Mouse (Mus musculus): ENCODE results near the gene Slc13a3. TPM values are rescaled to one million over a fixed set of nuclear protein-coding genes. Genes with fewer than 3 reads are reported as not detected.

Slc13a3 gene
- polyA plus RNA-seq, 1 experiment from 2014 or later: 5.5 TPM

DNA sequence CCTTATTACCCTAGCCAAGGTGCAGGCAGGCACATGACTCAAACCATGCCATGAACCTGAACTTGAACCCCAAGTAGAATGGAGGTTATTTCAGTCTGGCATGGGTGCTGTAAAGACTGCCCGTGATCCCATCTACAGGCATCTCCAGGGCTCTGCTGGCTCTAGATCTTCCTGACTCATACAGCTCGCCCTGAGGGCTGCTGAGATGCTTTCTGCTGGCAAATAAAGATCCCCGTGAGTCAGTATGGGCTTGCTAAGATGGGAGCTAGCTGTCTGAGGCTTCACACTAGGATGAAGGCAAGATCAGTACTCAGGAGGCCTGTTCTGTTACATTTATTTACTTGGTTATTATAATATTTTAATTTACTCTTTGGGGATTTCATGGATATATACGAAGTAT, 80.9 kb downstream of the Slc13a3 start:
- ATAC-seq (ENCODE audit: low FRiP score, low TSS enrichment): no peak
- H3K9ac ChIP-seq (replicated peaks; ENCODE audit: low read length): no peak overlapping the region

DNA sequence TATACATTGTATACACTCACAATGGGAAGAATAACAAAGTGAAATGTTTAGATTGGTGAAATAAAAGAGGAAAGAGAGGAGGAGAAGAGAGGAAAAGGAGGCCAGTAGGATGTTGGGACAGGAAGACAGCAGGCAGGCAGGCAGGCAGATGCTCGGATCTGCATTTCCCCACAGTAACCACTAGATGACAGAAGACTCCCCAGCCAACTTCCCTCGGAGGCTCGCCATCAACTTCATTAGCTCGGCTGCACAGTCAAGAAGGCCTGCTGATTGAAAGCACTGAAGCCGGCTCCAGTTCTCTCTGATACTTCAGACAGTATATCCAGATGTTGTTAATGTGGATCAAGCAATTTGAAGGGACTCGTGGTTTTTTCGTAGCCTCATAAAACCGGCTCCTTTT, 81.5 kb downstream of the Slc13a3 start:
- peaks cover 2% of the 10 kb centered on the region for H3K36me3 ChIP-seq (ENCODE audit: control insufficient read depth, insufficient read depth, low read length)
- no peak overlapping the region for H3K4me3 ChIP-seq (replicated peaks; ENCODE audit: low read depth, low read length)
- peaks cover 6% of the 10 kb centered on the region for H3K4me1 ChIP-seq (ENCODE audit: control insufficient read depth, insufficient read depth, low read length)
- no peaks in the 10 kb centered on the region for H3K9me3 ChIP-seq (ENCODE audit: control insufficient read depth, low read length)
- WGBS: 15% methylated on average over 8 of the region's 8 CpGs
- DNase-seq (peak; percentile 86), ATAC-seq (ENCODE audit: low FRiP score, low TSS enrichment) (no peak)
- H3K27ac ChIP-seq (replicated peaks; ENCODE audit: low read depth, low read length): no peak overlapping the region
- H3K4me2 ChIP-seq (ENCODE audit: low read length): no peak overlapping the region
- no peak overlapping the region for H3K9ac ChIP-seq (replicated peaks; ENCODE audit: low read length)
- H3K27me3 ChIP-seq (ENCODE audit: control insufficient read depth, insufficient read depth, low read length): no peaks in the 10 kb centered on the region

More for the DNA sequence above, 80.9 kb downstream of the Slc13a3 start:
- Histone ChIP-seq H3K27me3 (ENCODE audit: control insufficient read depth, insufficient read depth, low read length) (no peaks in the 10 kb centered on the region), H3K4me2 (ENCODE audit: low read length) (no peak overlapping the region), H3K4me3 (replicated peaks; ENCODE audit: low read depth, low read length) (no peak overlapping the region), H3K4me1 (ENCODE audit: control insufficient read depth, insufficient read depth, low read length) (peaks cover 4% of the 10 kb centered on the region), H3K27ac (replicated peaks; ENCODE audit: low read depth, low read length) (no peak overlapping the region), H3K36me3 (ENCODE audit: control insufficient read depth, insufficient read depth, low read length) (no peaks in the 10 kb centered on the region), H3K9me3 (ENCODE audit: control insufficient read depth, low read length) (no peaks in the 10 kb centered on the region)
- WGBS: 88% methylated on average over 4 of the region's 4 CpGs
- no peak for DNase-seq

DNA sequence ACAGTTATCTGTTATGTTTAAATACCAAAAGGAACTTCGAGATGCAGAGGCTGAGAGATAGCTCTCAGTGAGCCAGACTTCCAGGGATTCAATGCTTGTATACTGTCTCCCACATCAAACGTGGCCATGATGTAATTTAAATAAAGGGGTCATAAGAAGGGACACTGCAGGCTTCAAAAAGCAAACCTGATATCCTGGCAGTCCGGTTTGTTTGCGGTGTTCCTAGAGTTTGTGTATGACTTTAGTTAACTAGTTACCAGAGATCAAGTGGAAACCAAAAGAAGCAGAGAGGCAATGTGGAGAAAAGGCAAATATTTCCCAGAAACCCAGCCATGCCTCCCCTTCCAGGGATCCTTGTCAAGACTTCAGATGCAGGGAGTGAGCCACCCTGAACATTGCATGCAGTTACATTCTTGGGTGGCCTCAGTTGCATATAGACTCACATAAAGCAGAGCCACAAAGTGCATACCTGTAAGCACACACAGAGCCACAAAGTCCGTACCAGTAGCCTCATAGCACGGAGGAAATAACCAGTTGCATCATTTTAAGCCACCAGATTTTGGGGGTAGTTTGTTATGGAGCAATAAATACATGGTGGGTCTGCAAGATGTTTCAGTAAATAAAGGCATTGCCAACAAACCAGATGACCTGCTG, 83.6 kb downstream of the Slc13a3 start:
- 83% methylated on average over 6 of the region's 6 CpGs for WGBS
- H3K27ac ChIP-seq (replicated peaks; ENCODE audit: low read depth, low read length): no peak overlapping the region
- no peak overlapping the region for H3K9ac ChIP-seq (replicated peaks; ENCODE audit: low read length)
- H3K9me3 ChIP-seq (ENCODE audit: control insufficient read depth, low read length): no peaks in the 10 kb centered on the region
- H3K4me3 ChIP-seq (replicated peaks; ENCODE audit: low read depth, low read length): no peak overlapping the region
- DNase-seq (no peak), ATAC-seq (ENCODE audit: low FRiP score, low TSS enrichment) (no peak)
- peaks cover 23% of the 10 kb centered on the region for H3K36me3 ChIP-seq (ENCODE audit: control insufficient read depth, insufficient read depth, low read length)
- H3K27me3 ChIP-seq (ENCODE audit: control insufficient read depth, insufficient read depth, low read length): no peaks in the 10 kb centered on the region
- H3K4me2 ChIP-seq (ENCODE audit: low read length): no peak overlapping the region
- peaks cover 11% of the 10 kb centered on the region for H3K4me1 ChIP-seq (ENCODE audit: control insufficient read depth, insufficient read depth, low read length)

DNA sequence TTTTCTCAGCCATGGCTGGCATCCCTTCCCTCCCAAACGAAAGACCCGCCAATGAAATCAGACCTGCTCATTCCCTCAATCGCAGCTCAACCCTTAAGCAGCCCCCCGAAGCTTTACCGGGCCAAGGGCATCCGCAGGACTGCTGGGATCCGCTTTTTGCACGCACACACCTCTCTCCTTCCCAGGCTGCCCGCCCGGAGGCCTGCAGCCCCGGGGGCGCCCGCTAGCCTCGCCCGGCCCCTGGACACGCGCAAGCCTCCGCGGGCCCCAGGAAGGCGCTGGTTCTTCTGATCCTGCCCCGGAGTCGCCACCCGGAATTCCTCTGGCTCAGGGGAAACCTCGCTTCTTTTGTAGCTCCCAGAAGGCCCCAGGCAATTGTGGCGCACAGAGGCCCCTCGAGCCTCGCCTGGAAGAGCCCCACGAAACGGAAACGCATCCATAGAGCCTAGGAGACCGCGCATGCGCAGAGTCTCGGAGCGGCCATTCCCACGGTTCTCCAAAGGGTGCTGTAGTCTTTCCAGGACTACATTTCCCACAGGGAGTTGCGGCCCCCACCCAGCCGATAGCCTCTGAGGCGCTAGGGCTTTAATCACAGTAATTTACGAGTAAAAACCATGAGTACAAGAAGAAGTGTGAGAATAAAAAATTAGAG, 85.1 kb downstream of the Slc13a3 start, which contains the start of gene Zfp334:
Gene Zfp334, minus strand, starts transcription at position 416 of the 652 bp plus-strand sequence.
- ATAC-seq (ENCODE audit: low FRiP score, low TSS enrichment) (peak; percentile 89), DNase-seq (peak; percentile 99)
- Histone ChIP-seq H3K27me3 (ENCODE audit: control insufficient read depth, insufficient read depth, low read length) (no peaks in the 10 kb centered on the region), H3K4me1 (ENCODE audit: control insufficient read depth, insufficient read depth, low read length) (peaks cover 11% of the 10 kb centered on the region), H3K27ac (replicated peaks; ENCODE audit: low read depth, low read length) (peak within 1 kb of the TSS; percentile 95), H3K9ac (replicated peaks; ENCODE audit: low read length) (peak within 1 kb of the TSS; percentile 97), H3K4me2 (ENCODE audit: low read length) (peak within 1 kb of the TSS; percentile 83), H3K9me3 (ENCODE audit: control insufficient read depth, low read length) (no peaks in the 10 kb centered on the region), H3K4me3 (replicated peaks; ENCODE audit: low read depth, low read length) (peak within 1 kb of the TSS; percentile 87), H3K36me3 (ENCODE audit: control insufficient read depth, insufficient read depth, low read length) (peaks cover 37% of the 10 kb centered on the region)
- under 1% methylated on average over 40 of the region's 40 CpGs for WGBS

DNA sequence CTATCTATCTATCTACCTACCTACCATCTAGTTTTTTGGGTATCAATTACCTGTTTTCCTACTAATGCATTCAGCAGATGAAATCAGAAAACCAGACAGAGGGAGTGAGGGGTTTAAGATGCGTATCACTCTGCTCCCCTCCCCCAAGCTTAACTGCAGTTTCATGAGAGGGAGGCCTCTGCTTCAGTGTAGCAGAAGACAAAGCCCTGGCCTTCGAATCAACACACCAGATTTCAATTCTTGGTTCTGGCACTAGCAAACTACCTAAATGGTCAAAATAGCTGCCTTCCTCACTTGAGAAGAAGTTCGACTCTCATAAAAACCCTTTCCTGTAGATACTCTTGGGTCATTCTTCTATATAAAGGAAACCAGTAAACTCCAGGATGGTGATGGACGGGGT, 85.7 kb downstream of the Slc13a3 start:
- Histone ChIP-seq H3K4me3 (replicated peaks; ENCODE audit: low read depth, low read length) (peak overlapping the region; percentile 87), H3K9ac (replicated peaks; ENCODE audit: low read length) (peak overlapping the region; percentile 97), H3K27ac (replicated peaks; ENCODE audit: low read depth, low read length) (peak overlapping the region; percentile 95), H3K36me3 (ENCODE audit: control insufficient read depth, insufficient read depth, low read length) (peaks cover 43% of the 10 kb centered on the region), H3K4me2 (ENCODE audit: low read length) (peak overlapping the region; percentile 83), H3K4me1 (ENCODE audit: control insufficient read depth, insufficient read depth, low read length) (peaks cover 11% of the 10 kb centered on the region), H3K9me3 (ENCODE audit: control insufficient read depth, low read length) (no peaks in the 10 kb centered on the region), H3K27me3 (ENCODE audit: control insufficient read depth, insufficient read depth, low read length) (no peaks in the 10 kb centered on the region)
- ATAC-seq (ENCODE audit: low FRiP score, low TSS enrichment): no peak
- WGBS: 4% methylated on average over 4 of the region's 4 CpGs
- DNase-seq: peak; percentile 67

DNA sequence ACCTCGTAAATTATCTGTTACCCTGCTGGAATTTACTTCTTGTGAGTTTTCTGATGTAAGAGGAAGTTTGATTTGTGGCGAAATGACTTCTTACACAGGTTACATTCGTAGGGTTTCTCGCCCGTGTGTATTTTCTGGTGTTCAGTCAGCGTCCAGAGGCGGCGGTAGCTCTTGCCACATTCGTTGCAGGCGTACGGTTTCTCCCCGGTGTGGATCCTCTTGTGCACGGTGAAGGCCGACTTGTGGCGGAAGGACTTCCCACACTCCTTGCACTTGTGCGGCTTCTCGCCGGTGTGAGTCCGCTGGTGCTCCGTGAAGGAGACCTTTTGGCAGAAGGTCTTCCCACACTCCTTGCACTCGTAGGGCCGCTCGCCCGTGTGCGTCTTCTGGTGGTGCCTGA, 93.0 kb downstream of the Slc13a3 start:
- no peaks in the 10 kb centered on the region for H3K4me1 ChIP-seq (ENCODE audit: control insufficient read depth, insufficient read depth, low read length)
- H3K27ac ChIP-seq (replicated peaks; ENCODE audit: low read depth, low read length): no peak overlapping the region
- H3K9ac ChIP-seq (replicated peaks; ENCODE audit: low read length): no peak overlapping the region
- H3K36me3 ChIP-seq (ENCODE audit: control insufficient read depth, insufficient read depth, low read length): peaks cover 94% of the 10 kb centered on the region
- no peak overlapping the region for H3K4me3 ChIP-seq (replicated peaks; ENCODE audit: low read depth, low read length)
- 96% methylated on average over 25 of the region's 25 CpGs for WGBS
- DNase-seq (no peak), ATAC-seq (ENCODE audit: low FRiP score, low TSS enrichment) (no peak)
- 0 out of 2 replicates have a peak, but pooled peaks cover 5% of the 10 kb centered on the region for H3K9me3 ChIP-seq (ENCODE audit: control insufficient read depth, low read length)
- H3K4me2 ChIP-seq (ENCODE audit: low read length): no peak overlapping the region
- no peaks in the 10 kb centered on the region for H3K27me3 ChIP-seq (ENCODE audit: control insufficient read depth, insufficient read depth, low read length)

DNA sequence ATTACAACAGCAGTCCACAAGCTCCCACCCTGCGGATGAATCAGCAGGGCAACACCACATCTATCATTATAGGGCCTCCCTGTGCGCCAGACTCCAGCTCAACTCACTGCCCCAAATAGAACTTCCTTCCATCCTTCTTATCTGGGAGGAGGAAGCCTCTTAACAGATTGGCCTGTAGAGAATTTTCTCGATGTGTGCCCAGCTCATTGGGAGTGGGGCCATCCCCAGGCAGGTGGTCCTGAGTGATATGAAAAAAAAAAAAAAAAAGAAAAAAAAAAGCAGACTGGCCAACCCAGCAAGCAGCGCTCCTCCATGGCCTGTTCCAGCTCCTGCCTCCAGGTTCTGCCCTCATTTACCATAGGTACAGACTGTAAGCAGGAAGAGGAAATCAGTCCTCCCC, 97.0 kb downstream of the Slc13a3 start:
- H3K4me3 ChIP-seq (replicated peaks; ENCODE audit: low read depth, low read length): no peak overlapping the region
- H3K36me3 ChIP-seq (ENCODE audit: control insufficient read depth, insufficient read depth, low read length): peaks cover 61% of the 10 kb centered on the region
- no peaks in the 10 kb centered on the region for H3K4me1 ChIP-seq (ENCODE audit: control insufficient read depth, insufficient read depth, low read length)
- 0 out of 2 replicates have a peak, but pooled peaks cover 5% of the 10 kb centered on the region for H3K9me3 ChIP-seq (ENCODE audit: control insufficient read depth, low read length)
- DNase-seq (no peak), ATAC-seq (ENCODE audit: low FRiP score, low TSS enrichment) (no peak)
- H3K4me2 ChIP-seq (ENCODE audit: low read length): no peak overlapping the region
- H3K9ac ChIP-seq (replicated peaks; ENCODE audit: low read length): no peak overlapping the region
- no peaks in the 10 kb centered on the region for H3K27me3 ChIP-seq (ENCODE audit: control insufficient read depth, insufficient read depth, low read length)
- WGBS: 80% methylated on average over 4 of the region's 4 CpGs
- H3K27ac ChIP-seq (replicated peaks; ENCODE audit: low read depth, low read length): no peak overlapping the region

DNA sequence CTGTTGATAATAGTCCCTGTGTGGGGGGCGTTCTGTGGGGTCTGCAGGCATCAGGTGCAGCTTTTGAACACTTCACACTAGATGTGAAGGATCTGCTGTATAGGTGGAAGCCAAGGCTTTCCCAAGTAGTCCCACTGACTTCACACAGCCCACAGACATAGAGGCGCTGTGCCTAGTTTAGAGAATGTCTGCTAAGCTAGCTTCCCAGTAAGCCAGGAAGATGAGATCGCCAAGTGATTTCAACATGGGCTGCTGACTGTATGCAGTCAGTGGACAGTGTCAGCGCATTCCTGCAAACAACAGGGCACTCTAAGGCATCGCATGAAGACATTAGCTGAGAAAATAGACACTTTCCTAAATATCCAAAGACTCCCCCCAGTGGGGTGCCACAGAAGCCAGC, 97.6 kb downstream of the Slc13a3 start:
- H3K36me3 ChIP-seq (ENCODE audit: control insufficient read depth, insufficient read depth, low read length): peaks cover 56% of the 10 kb centered on the region
- no peak overlapping the region for H3K9ac ChIP-seq (replicated peaks; ENCODE audit: low read length)

DNA sequence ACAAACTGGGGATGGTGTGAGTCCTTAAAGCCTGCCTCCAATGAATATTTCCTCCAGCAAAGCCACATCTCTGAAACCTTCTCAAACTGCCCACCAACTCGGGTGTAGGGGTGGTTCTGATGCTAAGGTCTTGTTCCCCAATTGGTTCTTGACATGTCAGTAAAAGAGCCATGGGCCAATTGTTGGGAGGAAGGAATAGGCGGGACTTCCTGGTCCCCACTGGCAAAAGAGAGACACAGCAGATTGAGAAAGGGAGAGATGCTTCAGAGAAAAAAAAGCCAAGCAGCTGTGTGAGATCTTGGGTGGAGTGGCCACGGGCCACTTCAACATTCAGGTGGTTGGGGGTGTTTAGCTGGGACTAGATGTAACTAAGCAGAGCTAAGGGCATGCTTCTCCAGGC, 102.0 kb downstream of the Slc13a3 start:
- Histone ChIP-seq H3K27ac (replicated peaks; ENCODE audit: low read depth, low read length) (no peak overlapping the region), H3K4me1 (ENCODE audit: control insufficient read depth, insufficient read depth, low read length) (peaks cover 9% of the 10 kb centered on the region), H3K9ac (replicated peaks; ENCODE audit: low read length) (no peak overlapping the region), H3K36me3 (ENCODE audit: control insufficient read depth, insufficient read depth, low read length) (peaks cover 16% of the 10 kb centered on the region), H3K9me3 (ENCODE audit: control insufficient read depth, low read length) (no peaks in the 10 kb centered on the region), H3K4me3 (replicated peaks; ENCODE audit: low read depth, low read length) (no peak overlapping the region), H3K4me2 (ENCODE audit: low read length) (peak overlapping the region; percentile 20; the same call in 1 of the 2 replicates), H3K27me3 (ENCODE audit: control insufficient read depth, insufficient read depth, low read length) (no peaks in the 10 kb centered on the region)
- ATAC-seq (ENCODE audit: low FRiP score, low TSS enrichment): no peak
- DNase-seq: peak; percentile 57
- 32% methylated on average over 3 of the region's 3 CpGs for WGBS

More for the DNA sequence above, 97.6 kb downstream of the Slc13a3 start:
- Histone ChIP-seq H3K4me2 (ENCODE audit: low read length) (no peak overlapping the region), H3K27me3 (ENCODE audit: control insufficient read depth, insufficient read depth, low read length) (no peaks in the 10 kb centered on the region), H3K27ac (replicated peaks; ENCODE audit: low read depth, low read length) (no peak overlapping the region), H3K4me3 (replicated peaks; ENCODE audit: low read depth, low read length) (no peak overlapping the region), H3K9me3 (ENCODE audit: control insufficient read depth, low read length) (0 out of 2 replicates have a peak, but pooled peaks cover 2% of the 10 kb centered on the region), H3K4me1 (ENCODE audit: control insufficient read depth, insufficient read depth, low read length) (no peaks in the 10 kb centered on the region)
- 85% methylated on average over 5 of the region's 5 CpGs for WGBS
- DNase-seq (no peak), ATAC-seq (ENCODE audit: low FRiP score, low TSS enrichment) (no peak)

Measured in midbrain, embryonic 14.5 days (tissue).